Mouse (Mus musculus) CD4-positive, CD25-positive, alpha-beta regulatory T cell, adult 4 months (primary cell): ENCODE measurements around the gene Scarb1. TPM values are rescaled to one million over a fixed set of nuclear protein-coding genes. Genes with fewer than 3 reads are reported as not detected.
A peak's percentile ranks its signal among the peaks of the same experiment; 100 is the strongest.

Source experiments
- ATAC-seq: one replicate; pipeline ENCODE4 v1.8.0; 2017
- polyA plus RNA-seq, 2 experiments: library from polyadenylated mRNA; unstranded; fragments of 100-300 nt; shearing (Covaris generic); gene quantifications; one replicate each; pipeline ENCODE4 v1.2.1; 2017

Gene Scarb1
- polyA plus RNA-seq, 2 experiments from 2014 or later, result 5.9 to 11.6 TPM

DNA sequence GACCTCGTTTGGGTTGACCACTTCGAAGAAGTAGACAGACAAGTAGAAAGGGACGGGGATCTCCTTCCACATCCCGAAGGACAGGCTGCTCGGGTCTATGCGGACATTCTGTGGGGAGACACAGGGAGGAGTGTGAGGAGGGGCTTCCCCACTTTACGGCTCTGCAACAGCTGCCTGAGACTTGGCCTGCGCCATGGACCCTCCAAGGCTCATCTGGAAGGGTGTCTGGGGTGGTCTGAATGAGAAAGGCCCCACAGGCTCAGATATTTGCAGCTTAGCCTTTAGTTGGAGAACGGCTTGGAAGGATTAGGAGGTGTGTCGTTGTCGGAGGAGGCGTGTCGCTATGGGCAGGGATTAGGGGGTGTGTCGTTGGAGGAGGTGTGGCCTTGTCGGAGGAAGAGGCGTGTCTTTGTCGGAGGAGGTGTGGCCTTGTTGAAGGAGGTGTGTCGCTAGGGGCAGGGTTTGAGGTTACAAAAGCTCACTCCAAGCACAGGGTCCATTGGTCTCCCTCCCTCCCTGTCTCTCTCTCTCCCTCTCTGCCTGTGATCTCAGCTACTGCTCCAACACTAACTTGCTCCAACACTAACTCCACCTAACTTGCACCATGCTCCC lies 36.5 kb downstream of the Scarb1 start:
- ATAC-seq, result no peak

DNA sequence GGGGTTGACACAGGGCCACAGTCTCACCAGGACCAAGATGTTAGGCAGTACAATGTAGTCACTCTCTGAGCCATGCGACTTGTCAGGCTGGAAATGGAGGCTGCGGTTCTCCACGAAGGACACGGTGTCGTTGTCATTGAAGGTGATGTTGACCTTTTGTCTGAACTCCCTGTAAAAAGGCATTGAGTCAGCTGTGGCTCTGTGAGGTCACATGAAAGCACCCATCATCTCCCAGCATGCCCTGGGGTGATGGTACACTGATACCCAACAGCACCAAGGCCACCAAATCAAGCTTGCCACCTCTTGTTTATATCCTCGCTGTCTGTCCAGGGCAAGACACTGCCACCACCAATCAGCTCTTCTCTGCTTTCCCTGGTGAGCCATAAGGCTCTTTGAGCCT lies 37.8 kb downstream of the Scarb1 start:
- ATAC-seq, result no peak

DNA sequence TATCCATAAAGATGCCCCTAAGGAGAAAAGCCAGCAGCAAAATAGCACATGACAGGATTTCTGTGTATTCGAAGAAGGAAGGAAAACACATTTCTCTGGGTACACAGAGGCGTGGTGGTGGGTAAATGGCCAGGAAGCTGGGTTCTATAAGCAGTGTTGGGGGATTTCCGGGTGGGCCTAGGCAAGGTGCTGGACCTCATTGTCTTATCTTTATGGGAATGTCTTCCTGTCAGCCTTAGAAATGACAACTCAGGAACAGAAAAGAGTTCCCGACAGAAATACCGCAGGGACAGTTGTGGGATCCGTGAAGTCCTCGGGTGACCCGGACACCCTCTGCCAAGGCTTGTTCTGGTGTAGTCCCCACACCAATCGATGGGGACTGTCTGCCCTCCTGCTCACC lies 42.7 kb downstream of the Scarb1 start:
- ATAC-seq, result no peak

DNA sequence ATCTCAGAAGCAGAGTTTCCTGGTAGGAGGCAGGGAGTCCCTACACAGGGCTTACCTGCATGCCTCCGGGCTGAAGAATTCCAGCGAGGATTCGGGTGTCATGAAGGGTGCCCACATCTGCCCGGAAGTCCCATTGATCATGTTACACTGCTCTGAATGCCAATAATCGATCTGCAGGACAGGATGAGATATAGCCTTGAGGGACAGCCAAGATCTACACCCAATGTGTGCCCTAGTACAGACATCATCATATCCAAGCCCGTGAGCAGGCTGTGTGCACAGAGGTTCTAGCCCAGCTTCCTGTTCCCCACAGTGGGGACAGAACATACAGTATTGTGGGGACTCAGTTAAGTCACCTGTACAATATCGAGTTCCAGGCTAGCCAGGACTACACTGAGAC lies 43.7 kb downstream of the Scarb1 start:
- no peak for ATAC-seq

DNA sequence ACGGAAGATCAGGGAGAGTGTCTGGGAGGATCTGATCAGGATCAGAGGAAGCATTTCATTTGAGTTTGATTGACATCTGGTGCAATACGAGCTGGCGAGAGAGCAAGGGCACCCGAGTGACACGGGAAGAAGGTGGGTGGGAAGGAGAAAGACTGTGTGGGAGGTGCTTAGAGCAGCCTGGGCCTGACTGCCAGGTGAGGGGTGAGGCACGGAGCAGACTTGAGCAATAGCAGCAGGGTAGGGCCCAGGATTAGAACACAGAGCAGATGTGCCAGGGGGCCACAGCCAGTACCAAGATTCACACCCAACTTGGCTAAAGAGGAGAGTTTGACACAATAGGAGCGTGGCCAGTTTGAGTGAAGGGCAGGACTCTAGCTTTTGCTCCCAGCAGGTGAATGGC lies 47.9 kb downstream of the Scarb1 start:
- no peak for ATAC-seq

DNA sequence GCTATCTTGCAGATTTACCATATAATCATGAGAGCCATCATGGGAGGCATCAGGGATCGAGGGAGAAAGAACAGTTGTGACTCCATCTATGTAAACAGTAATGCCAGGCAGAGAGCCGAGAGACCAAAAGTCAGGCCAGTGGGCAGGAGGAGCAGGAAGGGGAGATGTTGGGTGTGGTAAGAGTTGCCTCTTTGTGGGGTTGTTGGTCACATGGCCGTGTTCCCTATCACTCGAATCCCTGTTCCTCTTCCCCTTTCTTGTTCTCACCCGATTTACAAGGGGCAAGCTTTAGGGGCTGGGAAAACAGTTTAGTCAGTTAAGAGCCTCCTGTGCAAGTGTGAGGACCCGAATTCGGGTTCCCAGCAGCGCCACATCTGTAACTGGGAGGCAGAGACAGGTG lies 49.0 kb downstream of the Scarb1 start:
- ATAC-seq, result no peak

DNA sequence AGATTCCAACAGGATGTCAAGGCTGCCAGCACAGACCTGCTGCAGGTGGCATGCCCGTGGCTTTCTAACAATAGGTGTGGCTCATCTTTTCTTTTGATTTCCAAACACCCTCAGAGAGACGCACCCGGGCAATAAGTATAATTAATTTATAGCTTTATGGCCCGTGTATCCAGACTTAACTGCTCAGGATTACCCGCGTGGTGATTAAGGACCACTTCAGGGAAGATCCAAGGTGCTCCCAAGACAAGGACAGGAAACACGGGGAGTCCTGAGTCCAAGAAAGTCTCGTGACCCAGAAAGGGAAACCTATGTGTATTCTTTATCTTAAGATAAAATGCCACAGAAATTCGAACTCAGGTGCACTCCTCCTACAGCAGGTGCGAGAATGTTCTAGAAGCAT lies 49.5 kb downstream of the Scarb1 start:
- no peak for ATAC-seq

DNA sequence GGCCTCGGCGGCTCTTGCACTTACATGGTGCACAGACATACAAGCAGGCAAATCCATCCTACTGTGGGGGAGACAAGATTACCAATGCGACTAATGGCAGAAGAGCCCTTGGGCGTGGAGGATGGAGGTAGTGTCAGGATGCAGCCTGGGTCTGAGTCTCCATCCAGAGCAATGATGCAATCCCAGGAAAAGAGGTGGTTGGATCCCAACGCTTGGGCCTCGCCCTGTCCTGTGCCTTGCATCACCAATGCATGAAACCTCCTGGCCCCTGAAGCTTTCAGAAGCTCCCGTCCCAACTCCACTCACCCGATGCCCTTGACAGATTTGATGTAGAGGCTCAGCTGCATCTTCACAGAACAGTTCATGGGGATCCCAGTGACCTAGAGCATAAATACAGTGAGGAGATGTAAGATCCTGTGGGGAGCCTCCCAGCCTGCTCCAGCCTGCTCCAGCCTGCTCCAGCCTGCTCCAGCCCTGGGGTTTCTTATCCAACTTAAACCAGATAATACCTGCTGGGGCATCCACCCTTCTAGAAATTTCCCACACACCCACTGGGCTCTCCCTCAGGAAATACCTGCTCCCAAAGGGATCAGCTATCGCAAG lies 53.7 kb downstream of the Scarb1 start:
- ATAC-seq, result no peak

DNA sequence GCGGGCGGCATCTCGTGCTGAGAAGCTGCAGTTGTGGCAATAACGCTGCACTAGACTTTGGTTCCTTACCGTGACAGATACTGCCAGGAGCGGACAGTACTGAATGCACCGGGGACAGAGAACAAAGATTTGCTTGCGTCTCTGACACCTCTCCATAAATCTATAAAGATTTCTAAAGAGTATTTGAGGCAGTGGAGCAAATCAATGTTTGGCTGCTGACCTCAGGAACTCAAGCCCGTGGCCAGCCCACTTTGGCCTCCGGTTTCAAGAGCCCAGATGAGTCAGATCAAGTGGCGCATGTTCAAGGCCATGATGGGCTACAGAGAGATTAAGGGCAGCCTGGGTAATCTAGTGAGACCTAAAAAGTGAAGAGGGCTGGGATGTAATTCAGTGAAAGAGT lies 54.8 kb downstream of the Scarb1 start:
- ATAC-seq, result no peak

DNA sequence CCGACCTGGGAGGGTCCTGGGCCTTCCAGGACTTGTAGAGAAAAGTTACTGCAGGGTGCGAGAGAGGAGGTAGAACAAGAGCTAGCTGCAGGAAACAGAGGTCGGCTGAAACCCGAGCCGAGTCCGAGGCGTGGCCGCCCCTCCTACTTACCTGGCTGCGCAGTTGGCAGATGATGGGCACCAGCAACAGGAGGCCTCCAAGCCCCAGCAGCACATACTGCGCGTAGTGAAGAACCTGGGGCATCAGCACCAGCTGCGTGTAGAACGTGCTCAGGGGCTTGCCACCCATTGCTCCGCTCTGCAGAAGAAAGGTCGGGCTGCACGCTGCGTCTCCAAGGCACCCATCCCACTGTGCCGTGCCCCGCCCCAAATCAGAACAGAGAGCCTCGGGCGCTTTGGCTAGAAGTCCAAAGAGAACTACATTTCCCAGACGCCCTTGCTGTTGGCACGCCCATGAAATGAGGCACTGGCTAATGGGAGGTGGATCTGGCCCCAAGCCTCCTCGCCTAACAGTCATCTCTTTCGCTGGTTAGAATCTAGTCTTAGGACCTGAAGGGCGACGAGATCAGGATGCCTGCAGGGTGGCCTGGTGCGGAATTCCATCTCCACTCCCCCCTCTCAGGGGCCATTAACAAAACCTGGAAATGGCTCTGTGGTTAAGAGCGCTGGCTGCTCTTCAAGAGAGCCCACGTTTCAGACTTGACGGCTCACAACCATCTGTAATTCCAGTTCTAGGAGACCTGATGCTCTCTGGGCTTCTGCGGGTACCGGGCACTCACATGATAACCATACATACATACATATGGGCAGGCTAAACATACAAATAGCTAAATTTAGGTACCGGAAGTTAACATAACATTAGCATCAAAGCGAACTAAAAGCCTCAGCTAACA lies 56.9 kb downstream of the Scarb1 start:
- ATAC-seq, result no peak

DNA sequence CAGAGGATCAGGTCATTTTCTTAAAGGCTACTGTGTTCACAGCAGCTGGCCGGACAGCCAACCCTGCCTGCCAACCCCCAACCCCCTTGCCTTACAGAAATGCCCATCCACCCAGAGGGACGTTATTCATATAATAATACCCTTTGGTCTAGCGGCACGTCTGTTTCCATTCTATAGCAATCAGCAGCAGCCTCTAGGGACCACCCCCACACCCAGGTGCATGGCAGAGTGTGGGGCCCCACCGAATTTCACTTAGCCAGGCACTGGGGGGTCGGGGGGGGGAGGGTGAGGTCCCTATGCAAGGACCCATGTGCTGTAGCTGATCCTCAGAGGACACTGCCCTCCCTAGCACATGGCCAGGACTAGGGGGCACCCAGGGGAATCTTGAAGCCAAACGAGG lies 61.7 kb downstream of the Scarb1 start:
- ATAC-seq, result no peak

DNA sequence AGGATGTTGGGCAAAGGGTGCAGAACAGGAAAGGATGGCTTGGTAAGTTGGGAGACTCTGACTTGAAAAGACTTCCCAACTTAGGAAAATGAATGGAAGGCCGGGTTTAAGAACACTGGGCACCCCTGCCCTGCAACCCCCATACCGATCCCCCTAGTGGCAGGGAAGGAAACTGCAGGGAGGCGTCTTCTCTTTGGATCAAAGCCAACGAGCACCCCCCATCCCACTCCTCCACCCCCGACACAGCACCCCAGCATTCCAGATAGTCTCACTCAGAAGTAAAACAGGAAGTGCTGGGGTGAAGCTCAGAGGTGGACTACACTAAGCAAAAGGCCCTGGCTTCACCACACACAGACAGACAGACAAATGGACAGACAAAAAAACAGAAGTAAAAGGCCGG lies 62.6 kb downstream of the Scarb1 start:
- no peak for ATAC-seq

DNA sequence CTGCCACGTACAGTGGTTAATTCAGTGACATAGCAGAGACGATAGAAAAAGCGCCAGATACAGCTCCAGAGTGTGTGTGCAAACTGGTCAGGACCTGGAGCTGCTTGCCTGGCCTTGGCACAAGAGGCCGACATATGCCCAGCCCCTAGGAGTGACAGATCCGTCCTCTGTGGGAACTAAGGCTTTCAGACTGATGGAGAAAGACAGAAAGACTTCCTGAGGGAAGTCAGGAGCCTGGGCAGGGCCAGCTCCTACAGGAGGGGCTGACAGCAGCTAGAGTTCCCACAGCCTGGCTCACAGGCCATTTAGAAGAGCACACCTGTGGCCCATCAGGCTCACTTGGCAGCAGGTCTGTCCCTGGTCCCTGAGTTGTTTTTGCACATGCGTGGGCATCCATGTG lies 63.6 kb downstream of the Scarb1 start:
- no peak for ATAC-seq

DNA sequence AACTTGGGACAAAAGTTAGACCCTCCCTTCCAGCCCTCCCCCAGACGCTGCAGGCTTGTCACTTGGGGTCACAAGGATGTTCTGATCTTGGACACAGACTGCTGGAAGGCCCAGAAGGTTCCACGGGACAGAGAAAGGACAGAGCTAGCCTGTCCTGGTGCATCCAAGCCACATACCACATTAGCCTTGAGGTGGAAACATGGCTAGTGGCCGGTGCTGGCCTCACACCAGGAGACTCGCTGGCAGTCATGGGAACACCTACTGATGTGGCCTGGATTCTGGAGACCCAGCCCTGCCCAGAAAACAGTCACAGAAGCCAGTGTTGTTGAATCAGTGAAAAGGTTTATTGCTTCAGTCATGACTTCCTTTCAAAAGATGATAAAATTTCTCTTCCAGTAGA lies 64.1 kb downstream of the Scarb1 start:
- ATAC-seq, result no peak

DNA sequence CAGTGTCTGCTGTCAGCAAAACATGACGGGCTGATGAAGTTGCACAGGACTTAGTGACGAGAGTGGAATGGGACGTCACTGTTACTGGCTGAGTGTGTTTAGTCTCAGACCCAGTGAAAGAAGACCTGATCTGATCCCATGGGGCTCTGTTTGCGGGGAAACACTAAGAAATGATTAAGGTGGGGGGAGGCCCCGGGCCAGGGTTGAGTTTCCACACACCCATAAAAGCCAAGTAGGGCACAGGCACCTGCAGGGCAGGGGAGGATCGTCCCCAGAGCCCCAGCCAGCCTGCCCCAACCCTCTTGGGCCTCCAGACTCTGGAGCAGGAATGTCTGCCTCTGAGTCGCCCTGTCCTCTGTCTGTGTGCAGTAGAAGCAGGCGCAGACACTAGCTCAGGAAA lies 65.6 kb downstream of the Scarb1 start:
- no peak for ATAC-seq

DNA sequence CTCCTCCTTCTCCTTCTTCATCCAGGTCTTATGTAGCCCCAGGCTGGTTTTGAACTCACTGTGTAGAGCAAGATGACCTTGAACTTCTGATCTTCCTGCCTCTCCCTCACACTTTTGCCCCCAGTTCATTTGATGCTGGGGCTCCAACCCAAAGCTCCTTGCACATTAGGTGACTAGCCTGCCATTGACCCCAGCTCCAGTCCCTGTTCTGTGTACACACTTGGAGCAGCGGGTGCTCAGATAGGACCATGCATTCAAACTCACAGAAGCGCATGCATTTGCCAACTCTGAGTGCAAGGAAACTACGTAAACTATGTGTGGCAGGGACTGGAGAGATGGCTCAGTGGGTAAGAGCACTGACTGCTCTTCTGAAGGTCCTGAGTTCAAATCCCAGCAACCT lies 66.1 kb downstream of the Scarb1 start:
- no peak for ATAC-seq

DNA sequence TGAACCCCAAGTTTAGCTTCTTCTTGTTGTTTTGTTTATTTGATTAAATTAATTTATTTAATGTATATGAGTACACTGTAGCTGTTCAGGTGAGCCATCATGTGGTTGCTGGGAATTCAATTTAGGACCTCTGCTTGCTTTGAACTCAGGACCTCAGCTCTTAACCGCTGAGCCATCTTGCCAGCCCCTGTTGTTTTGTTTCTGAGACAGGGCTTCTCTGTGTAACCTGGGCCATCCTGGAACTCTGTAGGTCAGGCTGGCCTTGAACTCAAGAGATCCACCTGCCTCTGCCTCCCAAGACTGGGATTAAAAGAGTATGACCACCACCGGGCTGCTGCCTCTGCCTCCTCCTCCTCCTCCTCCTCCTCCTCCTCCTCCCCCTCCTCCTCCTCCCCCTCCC lies 66.7 kb downstream of the Scarb1 start:
- no peak for ATAC-seq

DNA sequence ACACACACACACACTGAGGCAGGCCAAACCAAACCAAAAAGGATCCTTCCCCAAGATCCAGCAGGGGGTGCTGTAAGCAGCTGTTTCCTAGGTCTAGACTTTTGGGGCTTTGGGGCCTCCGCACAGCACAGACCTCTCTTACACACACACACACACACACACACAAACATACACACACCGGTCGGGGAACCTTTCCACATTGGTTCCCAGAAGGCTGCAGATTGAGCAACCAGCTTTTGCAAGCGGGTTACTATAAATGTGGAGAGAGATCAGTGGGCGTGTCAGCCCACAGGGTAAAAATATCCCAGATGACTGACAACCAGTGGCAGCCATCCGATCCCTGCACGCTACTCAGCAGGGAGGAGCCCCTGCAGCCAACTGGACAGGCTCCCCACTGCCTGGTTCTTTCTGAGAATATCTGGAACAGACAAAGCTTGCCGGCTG lies 67.2 kb downstream of the Scarb1 start:
- no peak for ATAC-seq

DNA sequence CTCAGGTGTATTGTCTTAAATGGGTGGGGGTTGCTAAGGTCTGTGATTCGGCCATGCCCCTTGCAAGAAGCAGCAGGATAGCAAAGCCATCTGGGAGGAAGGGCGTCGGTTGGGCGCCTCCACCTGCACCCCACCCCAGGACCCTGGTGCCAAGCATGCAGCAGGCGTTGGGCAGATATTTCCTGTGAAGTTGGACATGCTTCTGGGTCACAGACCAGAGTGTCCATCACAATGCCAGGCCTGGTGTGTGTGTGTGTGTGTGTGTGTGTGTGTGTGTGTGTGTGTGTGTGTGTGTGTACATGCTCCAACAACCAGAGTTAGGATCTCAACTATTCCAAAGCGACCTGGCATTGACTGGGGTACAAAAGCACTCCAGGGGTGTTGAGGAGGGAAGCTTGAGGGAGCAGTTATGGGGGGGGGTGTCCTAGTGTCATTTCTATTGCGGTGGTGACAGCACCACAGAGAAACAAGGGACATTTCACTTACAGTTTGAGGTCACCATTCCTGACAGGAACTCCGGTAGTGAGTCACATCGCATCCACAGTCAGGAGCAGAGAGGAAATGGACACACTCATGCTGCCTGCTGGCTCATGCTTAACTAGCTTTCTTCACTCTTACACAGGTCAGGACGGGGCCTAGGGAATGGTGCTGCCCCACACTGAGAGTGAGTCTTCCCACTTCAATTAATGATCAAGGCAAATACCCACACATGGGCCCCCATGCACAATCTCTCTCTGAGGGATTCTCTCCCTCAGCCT lies 68.5 kb downstream of the Scarb1 start:
- no peak for ATAC-seq

DNA sequence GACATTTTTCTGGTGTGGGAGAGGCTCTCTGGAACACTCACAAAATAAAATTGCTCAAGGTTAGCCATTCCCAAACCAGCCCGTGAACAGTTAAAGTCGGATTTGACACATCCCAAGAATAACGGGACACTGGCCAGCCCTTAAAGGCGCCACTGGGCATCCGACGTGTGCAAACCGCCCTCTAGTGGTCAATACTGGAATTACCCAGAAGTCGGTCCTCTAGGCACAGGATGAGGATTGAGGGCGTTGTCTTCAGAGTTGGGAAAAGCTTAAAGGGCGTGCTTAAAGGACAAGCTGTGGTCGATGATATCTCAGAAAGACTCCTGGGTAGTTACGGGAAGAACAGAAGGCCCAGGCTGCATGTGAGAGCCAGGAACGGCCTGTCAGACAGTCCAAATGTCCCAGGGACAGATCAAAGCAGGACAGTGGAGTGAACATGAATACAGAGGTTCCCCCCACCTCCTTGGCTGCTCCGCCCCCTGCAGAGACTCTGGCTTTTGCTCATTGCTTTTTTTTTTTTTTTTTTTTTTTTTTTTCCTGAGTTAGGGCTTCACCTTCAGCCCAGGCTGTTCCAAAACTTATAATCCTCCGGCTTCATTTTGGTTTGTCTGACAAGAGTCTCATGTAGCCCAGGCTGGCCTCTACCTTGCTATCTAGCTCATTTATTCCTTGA lies 69.2 kb downstream of the Scarb1 start:
- ATAC-seq, result peak; percentile 51

DNA sequence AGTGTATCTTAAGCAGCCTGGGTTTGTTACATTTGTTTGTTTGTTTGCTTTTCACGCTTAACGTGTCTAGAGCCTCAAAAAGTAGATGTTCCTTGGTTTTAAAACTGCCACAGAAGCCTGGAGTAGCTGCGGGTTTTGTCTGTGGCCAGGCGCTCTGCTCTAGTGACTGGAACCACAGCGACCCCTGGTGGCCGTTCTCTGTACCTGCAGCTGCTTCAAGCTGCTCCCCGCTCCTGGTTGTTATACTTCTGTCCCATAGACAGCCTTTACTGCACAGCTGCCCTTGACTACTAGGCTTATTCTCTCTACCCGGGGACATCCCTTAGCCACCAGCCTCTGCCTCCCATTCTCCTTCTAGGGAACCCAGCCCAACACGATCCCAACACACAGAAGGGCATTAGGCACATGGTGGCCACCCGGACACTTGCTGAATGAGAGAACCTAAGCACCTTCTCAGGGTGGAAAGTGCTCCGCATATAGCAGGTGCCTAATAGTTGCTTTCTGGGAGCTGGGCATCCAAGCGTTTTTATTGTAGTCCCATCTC lies 70.2 kb downstream of the Scarb1 start:
- peak; percentile 78 for ATAC-seq

DNA sequence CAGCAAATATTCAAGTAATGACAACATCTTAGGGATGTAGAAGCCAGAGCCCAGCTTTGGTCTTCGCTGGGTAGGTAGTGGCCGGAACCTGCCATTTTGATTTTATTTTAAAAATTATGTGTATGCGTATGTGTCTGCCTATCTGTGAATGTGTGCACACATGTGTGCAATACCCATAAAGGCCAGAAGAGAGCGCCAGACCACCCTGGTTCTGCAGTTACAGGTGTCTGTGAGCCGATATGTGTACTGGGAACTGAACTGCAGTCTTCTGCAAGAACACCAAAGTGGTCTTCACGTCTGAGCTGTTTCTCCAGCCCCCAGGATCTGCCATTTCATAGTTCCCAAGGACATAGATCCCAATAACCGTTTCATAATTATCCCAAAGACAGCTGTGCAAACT lies 71.1 kb downstream of the Scarb1 start:
- no peak for ATAC-seq
